ENCODE assay signal across 24 mouse cellular contexts in the genomic region with DNA sequence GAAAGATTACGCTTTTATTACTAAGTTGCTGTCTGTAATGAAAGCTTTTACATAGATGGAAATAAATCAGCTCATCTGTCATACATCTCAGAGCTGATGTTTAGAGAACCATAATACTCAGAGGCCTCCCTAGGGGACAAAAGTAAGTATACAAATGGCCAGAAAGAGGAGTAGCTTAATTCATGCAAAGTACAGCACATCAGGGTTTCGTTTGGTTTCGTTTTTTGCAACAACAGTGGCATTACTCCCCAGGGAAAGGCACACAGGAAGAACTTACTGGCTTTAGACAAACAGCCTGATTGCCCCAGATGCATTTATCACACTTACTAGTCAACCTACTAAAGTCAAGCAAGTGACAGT. TPM values are rescaled to one million over a fixed set of nuclear protein-coding genes. Genes with fewer than 3 reads are reported as not detected.
DNase-seq lines count a peak whose midpoint lies in the region; ATAC-seq and TF ChIP-seq lines count a peak whose summit lies in the region.
"Had no signal": no experiment of that assay in that cellular context is flagged by ENCODE, and none has a peak within 500 bp of the region (broad histone marks: within the 10 kb centered on the region; RNA-seq: fewer than 3 reads in every experiment).

No protein-coding gene starts in this region.

- 0 out of 2 replicates have a peak, but pooled peaks have one; percentile 25 for ATAC-seq in liver, postnatal 0 days
- no peak for ATAC-seq in liver, embryonic 12.5 days
- ATAC-seq in common myeloid progenitor, adult 5-6 weeks (replicated peaks; ENCODE audit: low read depth, poor library complexity, severe bottlenecking) = 0 out of 2 replicates have a peak, but pooled peaks have one; percentile 26
- peak; percentile 50; the same call in 1 of the 2 replicates for ATAC-seq in monocyte, adult 5-6 weeks (replicated peaks; ENCODE audit: insufficient number of reproducible peaks, low FRiP score, low TSS enrichment, poor library complexity, severe bottlenecking)
- ATAC-seq in erythroid progenitor cell, adult 5-6 weeks (replicated peaks; ENCODE audit: low FRiP score, poor library complexity, severe bottlenecking) = no peak
- ATAC-seq: CD4-positive, CD25-positive, alpha-beta regulatory T cell, adult 4 months; forebrain, embryonic 14.5 days had no signal

- H3K27ac ChIP-seq in liver, postnatal 0 days (ENCODE audit: low read depth) = peak overlapping the region; percentile 34; the same call in 1 of the 2 replicates
- H3K27ac ChIP-seq in liver, embryonic 12.5 days = no peak overlapping the region
- no peak overlapping the region for H3K27ac ChIP-seq in cerebellum, adult 2 months (ENCODE audit: insufficient read depth, low read length)
- H3K27ac ChIP-seq: embryonic facial prominence, embryonic 10.5 days; forebrain, embryonic 10.5 days; gastrocnemius, adult 2 months; heart, embryonic 13.5 days; hindbrain, embryonic 15.5 days had no signal

- no peak overlapping the region for H3K9ac ChIP-seq in liver, postnatal 0 days (replicated peaks)
- no peak overlapping the region for H3K9ac ChIP-seq in liver, embryonic 12.5 days
- H3K9ac ChIP-seq: heart, embryonic 13.5 days; hindbrain, embryonic 15.5 days had no signal

- 38% methylated on average over 3 of the region's 3 CpGs for WGBS in liver, postnatal 0 days (ENCODE audit: insufficient replicate concordance)
- 54% methylated on average over 3 of the region's 3 CpGs for WGBS in liver, embryonic 12.5 days (ENCODE audit: insufficient replicate concordance)
- 67% methylated on average over 3 of the region's 3 CpGs for WGBS in cerebellum, adult 2 months

- TF ChIP-seq POLR2A in cerebellum, adult 2 months (IDR thresholded peaks at IDR 0.05; ENCODE audit: borderline replicate concordance, insufficient read depth, low read length) = no peak

- no peak for TF ChIP-seq CTCF in liver, postnatal 0 days (IDR thresholded peaks at IDR 0.05; ENCODE audit: low read depth)
- TF ChIP-seq CTCF in cerebellum, adult 2 months (IDR thresholded peaks at IDR 0.05; ENCODE audit: borderline replicate concordance, insufficient read depth, low read depth, low read length) = no peak

- no peaks in the 10 kb centered on the region for H3K9me3 ChIP-seq in liver, postnatal 0 days (ENCODE audit: low read length)
- no peaks in the 10 kb centered on the region for H3K9me3 ChIP-seq in liver, embryonic 12.5 days (replicated peaks)
- H3K9me3 ChIP-seq: embryonic facial prominence, embryonic 10.5 days; forebrain, embryonic 10.5 days; heart, embryonic 13.5 days; hindbrain, embryonic 15.5 days had no signal

- H3K27me3 ChIP-seq in liver, postnatal 0 days (ENCODE audit: insufficient read depth, low read length) = no peaks in the 10 kb centered on the region
- H3K27me3 ChIP-seq in liver, embryonic 12.5 days (replicated peaks) = no peaks in the 10 kb centered on the region
- H3K27me3 ChIP-seq in cerebellum, adult 2 months (ENCODE audit: control insufficient read depth, insufficient read depth, low read length) = no peaks in the 10 kb centered on the region
- H3K27me3 ChIP-seq: heart, embryonic 13.5 days; hindbrain, embryonic 15.5 days had no signal

- DNase-seq in liver, postnatal 0 days = no peak
- DNase-seq in B cell, adult 2 months = peak; percentile 37 to 56
- no peak for DNase-seq in left cerebral cortex, adult 11 months (ENCODE audit: low spot score)
- DNase-seq in cerebellum, adult 2 months = no peak
- DNase-seq: adrenal gland, postnatal 10 days; cerebellum, adult 18-20 months; cerebellum, postnatal 10 days; gastrocnemius, adult 2 months; gastrocnemius, postnatal 25 days; heart, adult 11 months; heart, postnatal 36 days had no signal

- H3K4me2 ChIP-seq in liver, postnatal 0 days (ENCODE audit: low read depth, low read length) = peak overlapping the region; percentile 52
- H3K4me2 ChIP-seq in liver, embryonic 12.5 days = no peak overlapping the region
- H3K4me2 ChIP-seq: heart, embryonic 13.5 days; hindbrain, embryonic 15.5 days had no signal

- H3K4me3 ChIP-seq in liver, postnatal 0 days (ENCODE audit: low read depth, low read length) = peak overlapping the region; percentile 15
- H3K4me3 ChIP-seq in liver, embryonic 12.5 days = no peak overlapping the region
- no peak overlapping the region for H3K4me3 ChIP-seq in cerebellum, adult 2 months (replicated peaks; ENCODE audit: insufficient read depth, low read depth, low read length)
- H3K4me3 ChIP-seq: embryonic facial prominence, embryonic 10.5 days; forebrain, embryonic 10.5 days; gastrocnemius, adult 2 months; heart, embryonic 13.5 days; hindbrain, embryonic 15.5 days had no signal

- H3K4me1 ChIP-seq in liver, postnatal 0 days (ENCODE audit: insufficient read depth) = no peaks in the 10 kb centered on the region
- no peaks in the 10 kb centered on the region for H3K4me1 ChIP-seq in liver, embryonic 12.5 days
- no peaks in the 10 kb centered on the region for H3K4me1 ChIP-seq in cerebellum, adult 2 months (ENCODE audit: control insufficient read depth, insufficient read depth, low read length)
- H3K4me1 ChIP-seq: embryonic facial prominence, embryonic 10.5 days; forebrain, embryonic 10.5 days; heart, embryonic 13.5 days; hindbrain, embryonic 15.5 days had no signal

- H3K36me3 ChIP-seq in liver, postnatal 0 days (replicated peaks; ENCODE audit: insufficient read depth, low read length) = no peaks in the 10 kb centered on the region
- no peaks in the 10 kb centered on the region for H3K36me3 ChIP-seq in liver, embryonic 12.5 days
- H3K36me3 ChIP-seq: embryonic facial prominence, embryonic 10.5 days; forebrain, embryonic 10.5 days; heart, embryonic 13.5 days; hindbrain, embryonic 15.5 days had no signal

- TF ChIP-seq EP300 in liver, postnatal 0 days (IDR thresholded peaks at IDR 0.05; ENCODE audit: low read depth) = no peak

RNA-seq across cellular contexts. Expression of gene F9, which starts 0.8 kb away (rescaled TPM):
- polyA plus RNA-seq in liver, postnatal 0 days (2015; fragmentation: Nextera tagmentation; extraction: Ambion mirVana) = 13.9 and 15.7 TPM in 2 replicates
- polyA plus RNA-seq in liver, embryonic 12.5 days (2016; fragmentation: Nextera tagmentation; extraction: Ambion mirVana) = 0.53 and 0.58 TPM in 2 replicates
- not detected in 2 replicates for total RNA-seq in common myeloid progenitor, adult 5-6 weeks (2017)
- total RNA-seq in monocyte, adult 5-6 weeks (2017) = 0.29 to 0.64 TPM (median 0.39 TPM) in 3 replicates
- total RNA-seq in erythroid progenitor cell, adult 5-6 weeks (2015; ENCODE audit: low replicate concordance) = 1.8 TPM in 1 of 2 replicates, not detected in the other
- total RNA-seq in erythroid progenitor cell, adult 5-6 weeks (2017; ENCODE audit: low replicate concordance) = not detected in 2 replicates
- polyA plus RNA-seq in cerebellum, adult 2 months (2012; rRNA removed) = 0.03 and 0.06 TPM in 2 replicates
- total RNA-seq: gastrocnemius, adult 2 months; gastrocnemius, postnatal 25 days; heart, postnatal 36 days; MEL had no signal
- polyA plus RNA-seq: CD4-positive, CD25-positive, alpha-beta regulatory T cell, adult 4 months; embryonic facial prominence, embryonic 10.5 days; forebrain, embryonic 10.5 days; forebrain, embryonic 14.5 days; heart, embryonic 13.5 days; heart, postnatal 0 days; hindbrain, embryonic 11.5 days; hindbrain, embryonic 15.5 days had no signal

Comparison
In these comparisons a context has a peak if more than half of its experiments do, and no peak if none do; other contexts are left out.
1. ATAC-seq: peak in liver, postnatal 0 days (single experiment), common myeloid progenitor, adult 5-6 weeks (single experiment) and monocyte, adult 5-6 weeks (single experiment); none in liver, embryonic 12.5 days (single experiment) and erythroid progenitor cell, adult 5-6 weeks (single experiment).
2. DNase-seq: peak in B cell, adult 2 months (2 of 2); none in liver, postnatal 0 days (single experiment), left cerebral cortex, adult 11 months (single experiment) and cerebellum, adult 2 months (0 of 2).